Mouse (Mus musculus) erythroblast, embryonic 14.5 days (primary cell): ENCODE measurements around the gene Actr1a.

Experiments used
- GATA1 ChIP-seq: IDR thresholded peaks from 2 replicates; pipeline ENCODE4 v1.6.1; 2012; ENCODE audit warnings: low read length, inconsistent platforms, mixed read lengths
- TAL1 ChIP-seq: IDR thresholded peaks from 3 replicates; pipeline ENCODE4 v1.6.1; 2012; ENCODE audit warnings: low read length, inconsistent platforms, mixed read lengths

DNA sequence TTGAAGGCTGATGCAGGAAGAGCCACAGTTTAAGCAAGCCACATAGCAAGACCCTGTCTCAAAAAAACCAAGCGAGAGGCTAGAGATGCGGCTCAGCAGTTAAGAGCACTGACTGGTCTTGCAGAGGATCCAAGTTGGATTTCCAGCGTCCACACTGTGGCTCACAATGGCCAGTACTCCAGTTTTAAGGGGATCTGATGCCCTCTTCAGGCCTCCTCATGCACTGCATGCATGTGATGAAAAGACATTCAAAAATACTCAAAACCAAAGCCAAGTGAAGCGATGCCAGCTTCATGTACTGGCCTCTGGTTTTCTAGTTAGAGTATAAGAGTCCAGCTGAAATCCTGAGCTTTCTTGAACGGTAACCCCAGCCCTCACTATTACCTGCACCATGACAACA lies 5.7 kb downstream of the Actr1a start:
- TF ChIP-seq GATA1: no peak
- no peak for TF ChIP-seq TAL1
